Mouse (Mus musculus) stomach, embryonic 15.5 days (tissue): ENCODE measurements around the gene Slc37a1. TPM values are rescaled to one million over a fixed set of nuclear protein-coding genes. Genes with fewer than 3 reads are reported as not detected.

Experiments
- ATAC-seq: fragments of 200-750 bp; cut with Nextera tagmentation; 2 replicates; pipeline ENCODE4 v1.8.0; 2017; ENCODE audit warnings: low read depth, moderate number of reproducible peaks, moderate TSS enrichment; ENCODE audit not compliant: insufficient read depth, low FRiP score
- H3K27ac ChIP-seq: fragments of 300-500 bp; sonication (generic); 2 replicates; pipeline ENCODE4 v1.5.1; 2015; ENCODE audit warnings: mild to moderate bottlenecking, inconsistent platforms
- H3K27me3 ChIP-seq: fragments of 300-500 bp; sonication (generic); replicated peaks from 2 replicates; pipeline ENCODE4 v1.6.1; 2015; ENCODE audit warnings: inconsistent platforms
- H3K36me3 ChIP-seq: fragments of 300-500 bp; sonication (generic); 2 replicates; pipeline ENCODE4 v1.6.1; 2015; ENCODE audit warnings: inconsistent platforms
- H3K4me1 ChIP-seq: fragments of 300-500 bp; sonication (generic); 2 replicates; pipeline ENCODE4 v1.6.1; 2015; ENCODE audit warnings: inconsistent platforms
- H3K4me2 ChIP-seq: fragments of 300-500 bp; sonication (generic); 2 replicates; pipeline ENCODE4 v1.6.1; 2015; ENCODE audit warnings: mild to moderate bottlenecking, inconsistent platforms
- H3K4me3 ChIP-seq: fragments of 300-500 bp; sonication (generic); replicated peaks from 2 replicates; pipeline ENCODE4 v1.5.1; 2015; ENCODE audit warnings: inconsistent platforms
- H3K9ac ChIP-seq: fragments of 300-500 bp; sonication (generic); 2 replicates; pipeline ENCODE4 v1.6.1; 2015; ENCODE audit warnings: inconsistent platforms
- H3K9me3 ChIP-seq: fragments of 300-500 bp; sonication (generic); 2 replicates; pipeline ENCODE4 v1.6.1; 2016; ENCODE audit warnings: inconsistent platforms
- WGBS: fragments of 180-500 bp; shearing (Covaris S2); methylation state at CpG from one replicate; pipeline ENCODE4 v1.1.7; 2015; 5-methylcytosine and 5-hydroxymethylcytosine counted together
- polyA plus RNA-seq: library from polyadenylated mRNA; unstranded; fragments of >200 nt; fragmentation: Nextera tagmentation; extraction: Ambion mirVana; gene quantifications from 2 replicates; pipeline ENCODE4 v1.2.1, GENCODE M21; 2015

Slc37a1 gene
- polyA plus RNA-seq, 1 experiment from 2014 or later = 14.9 TPM

DNA sequence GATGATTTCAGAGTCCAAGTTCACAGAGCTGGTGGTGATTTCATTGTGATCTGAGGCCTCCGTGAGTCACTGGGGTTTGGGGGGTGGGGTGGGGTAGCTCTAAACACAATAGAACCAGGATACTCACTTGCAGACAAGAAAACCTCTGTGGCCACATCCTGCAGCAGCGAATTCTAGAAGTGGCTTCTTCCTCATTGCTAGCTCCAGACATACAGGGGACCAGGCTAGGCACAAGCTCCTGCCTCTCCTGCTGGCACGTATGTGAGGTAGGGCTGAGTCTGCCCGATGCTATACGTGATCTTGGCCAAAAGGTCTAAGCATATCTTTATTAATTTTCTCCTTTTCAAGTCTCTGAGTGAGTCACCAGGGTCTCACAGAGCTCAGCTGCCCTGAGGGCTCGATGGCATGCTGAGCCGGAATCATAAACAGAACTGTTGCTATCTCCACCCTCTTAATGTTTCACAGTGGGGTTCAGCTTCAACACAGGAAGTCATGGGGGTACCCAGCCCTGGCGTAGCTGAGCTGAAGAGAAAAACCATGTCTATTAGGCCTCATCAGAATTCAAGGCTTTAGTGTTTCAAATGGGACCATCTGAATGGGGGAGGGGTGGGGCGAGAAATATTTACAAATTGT, 39.7 kb downstream of the Slc37a1 start:
- ATAC-seq = no peak
- no peak overlapping the region for H3K9ac ChIP-seq
- H3K4me1 ChIP-seq = peaks cover 24% of the 10 kb centered on the region
- no peak overlapping the region for H3K4me3 ChIP-seq
- no peaks in the 10 kb centered on the region; the same call in 1 of the 2 replicates for H3K36me3 ChIP-seq
- WGBS = 59% methylated on average over 9 of the region's 9 CpGs
- H3K4me2 ChIP-seq = no peak overlapping the region
- H3K9me3 ChIP-seq = no peaks in the 10 kb centered on the region
- H3K27me3 ChIP-seq = no peaks in the 10 kb centered on the region
- peak overlapping the region; percentile 26; the same call in 1 of the 2 replicates for H3K27ac ChIP-seq

DNA sequence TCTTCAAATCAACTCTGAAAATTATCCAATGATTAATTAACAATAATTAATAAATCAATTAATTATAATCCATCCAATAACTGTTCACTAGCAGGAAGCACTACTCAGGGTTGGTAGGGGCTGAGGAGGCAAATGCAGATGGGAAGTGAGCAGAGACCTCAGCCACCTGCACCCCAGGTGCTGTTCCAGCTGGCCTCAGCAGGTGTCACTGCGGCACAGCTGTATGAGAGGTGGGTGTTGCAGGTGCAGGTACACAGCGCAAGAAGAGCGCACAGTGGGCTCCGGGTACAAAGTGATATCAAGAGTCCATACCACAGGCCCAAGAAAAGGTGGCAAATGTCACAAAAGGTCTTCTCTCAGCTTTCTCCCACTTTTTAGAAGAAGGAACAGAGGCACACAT, 41.9 kb downstream of the Slc37a1 start:
- H3K9me3 ChIP-seq = no peaks in the 10 kb centered on the region
- 71% methylated on average over 4 of the region's 4 CpGs for WGBS
- H3K27me3 ChIP-seq = no peaks in the 10 kb centered on the region
- H3K27ac ChIP-seq = no peak overlapping the region
- H3K4me2 ChIP-seq = no peak overlapping the region
- peaks cover 14% of the 10 kb centered on the region for H3K4me1 ChIP-seq
- H3K9ac ChIP-seq = no peak overlapping the region
- no peaks in the 10 kb centered on the region; the same call in 1 of the 2 replicates for H3K36me3 ChIP-seq
- no peak for ATAC-seq
- H3K4me3 ChIP-seq = no peak overlapping the region

DNA sequence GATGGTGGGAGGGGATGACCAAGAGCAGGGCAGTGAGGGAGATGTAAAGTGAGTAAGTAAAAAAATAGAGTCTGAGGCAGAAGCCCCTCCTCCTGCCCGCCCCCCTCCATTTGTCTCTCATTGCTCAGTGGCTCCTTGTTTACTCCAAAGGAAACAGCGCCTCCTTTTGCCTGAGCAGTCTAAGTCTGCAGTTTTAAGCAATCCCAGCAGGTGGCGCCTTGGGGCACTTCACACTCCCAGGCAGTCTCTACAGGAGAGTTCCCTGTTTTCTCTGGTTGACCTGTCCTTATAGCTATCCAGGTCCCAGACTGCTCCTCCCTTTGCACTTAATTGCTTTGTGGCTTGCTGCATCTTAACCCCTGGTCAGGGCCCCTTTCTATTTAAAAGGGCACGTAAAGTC, 44.0 kb downstream of the Slc37a1 start:
- no peaks in the 10 kb centered on the region; the same call in 1 of the 2 replicates for H3K36me3 ChIP-seq
- WGBS = 39% methylated on average over 4 of the region's 4 CpGs
- no peak for ATAC-seq

DNA sequence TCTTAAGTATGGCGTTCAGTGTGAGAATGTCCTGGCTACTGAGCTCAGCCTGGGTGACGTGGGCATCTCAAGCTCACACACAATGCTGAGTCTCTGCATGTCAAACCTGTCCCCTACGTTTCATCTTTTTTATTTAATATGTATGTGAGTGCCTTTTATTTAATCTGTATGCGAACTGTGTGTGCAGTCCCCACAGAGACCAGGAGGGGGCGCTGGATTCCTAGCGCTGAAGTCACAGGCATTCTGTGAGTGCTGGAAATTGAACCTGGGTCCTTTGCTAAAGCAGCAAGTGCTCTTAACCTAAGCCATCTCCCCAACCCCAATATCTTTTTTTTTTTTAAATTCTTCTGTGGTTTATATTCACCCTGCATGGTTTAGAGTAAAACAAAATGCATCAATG, 44.7 kb downstream of the Slc37a1 start:
- ATAC-seq = no peak
- Histone ChIP-seq H3K9ac (no peak overlapping the region), H3K36me3 (no peaks in the 10 kb centered on the region; the same call in 1 of the 2 replicates), H3K27me3 (no peaks in the 10 kb centered on the region), H3K4me1 (no peaks in the 10 kb centered on the region), H3K4me3 (no peak overlapping the region), H3K27ac (no peak overlapping the region), H3K9me3 (no peaks in the 10 kb centered on the region), H3K4me2 (no peak overlapping the region)
- WGBS = 82% methylated on average over 6 of the region's 6 CpGs

More for the DNA sequence above, 44.0 kb downstream of the Slc37a1 start:
- H3K9me3 ChIP-seq = no peaks in the 10 kb centered on the region
- H3K9ac ChIP-seq = no peak overlapping the region
- H3K4me2 ChIP-seq = no peak overlapping the region
- H3K4me3 ChIP-seq = no peak overlapping the region
- H3K27me3 ChIP-seq = no peaks in the 10 kb centered on the region
- 0 out of 2 replicates have a peak, but pooled peaks cover 2% of the 10 kb centered on the region for H3K4me1 ChIP-seq
- H3K27ac ChIP-seq = no peak overlapping the region

DNA sequence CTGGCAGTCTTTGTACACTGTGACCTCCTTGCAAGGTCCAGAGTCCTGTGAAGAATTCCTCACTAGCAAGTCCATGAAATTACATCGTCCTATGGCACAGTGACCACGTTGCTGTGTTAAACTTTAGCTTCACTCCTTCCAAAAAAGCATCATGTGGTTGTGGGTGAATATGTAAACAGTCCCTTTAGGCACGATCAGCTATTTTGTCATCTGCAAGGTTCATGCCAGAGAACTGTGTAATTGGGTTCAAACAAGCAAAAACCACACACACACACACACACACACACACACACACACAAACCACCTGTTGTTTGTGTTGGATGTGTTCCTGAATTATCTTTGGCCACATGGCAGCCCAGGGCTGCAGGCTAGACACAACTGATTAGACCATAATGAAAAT, 45.3 kb downstream of the Slc37a1 start:
- Histone ChIP-seq H3K4me1 (no peaks in the 10 kb centered on the region), H3K9ac (no peak overlapping the region), H3K27me3 (no peaks in the 10 kb centered on the region), H3K4me2 (no peak overlapping the region), H3K4me3 (no peak overlapping the region), H3K36me3 (no peaks in the 10 kb centered on the region; the same call in 1 of the 2 replicates), H3K9me3 (no peaks in the 10 kb centered on the region), H3K27ac (no peak overlapping the region)
- ATAC-seq = no peak
- 63% methylated on average over 3 of the region's 3 CpGs for WGBS

DNA sequence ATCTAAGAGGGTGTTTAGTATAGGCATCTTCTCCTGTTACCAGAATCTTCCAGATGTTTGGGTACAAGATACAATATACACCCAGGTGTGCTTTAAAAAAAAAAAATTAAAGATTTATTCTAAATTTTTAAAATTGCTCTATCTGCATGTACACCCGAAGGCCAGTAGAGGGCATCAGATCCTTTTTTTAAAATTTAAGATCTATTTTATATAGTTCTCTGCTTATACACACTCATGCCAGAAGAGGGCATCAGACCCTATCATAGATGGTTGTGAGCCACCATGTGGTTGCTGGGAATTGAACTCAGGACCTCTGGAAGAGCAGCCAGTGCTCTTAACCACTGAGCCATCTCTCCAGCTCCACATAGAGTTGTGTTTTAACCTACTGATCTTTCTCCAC, 45.7 kb downstream of the Slc37a1 start:
- no peak for ATAC-seq
- Histone ChIP-seq H3K27me3 (no peaks in the 10 kb centered on the region), H3K9me3 (no peaks in the 10 kb centered on the region), H3K4me2 (no peak overlapping the region), H3K36me3 (no peaks in the 10 kb centered on the region; the same call in 1 of the 2 replicates), H3K4me3 (no peak overlapping the region), H3K27ac (no peak overlapping the region), H3K9ac (no peak overlapping the region), H3K4me1 (no peaks in the 10 kb centered on the region)
- WGBS = 59% methylated on average over 1 of the region's 1 CpGs

DNA sequence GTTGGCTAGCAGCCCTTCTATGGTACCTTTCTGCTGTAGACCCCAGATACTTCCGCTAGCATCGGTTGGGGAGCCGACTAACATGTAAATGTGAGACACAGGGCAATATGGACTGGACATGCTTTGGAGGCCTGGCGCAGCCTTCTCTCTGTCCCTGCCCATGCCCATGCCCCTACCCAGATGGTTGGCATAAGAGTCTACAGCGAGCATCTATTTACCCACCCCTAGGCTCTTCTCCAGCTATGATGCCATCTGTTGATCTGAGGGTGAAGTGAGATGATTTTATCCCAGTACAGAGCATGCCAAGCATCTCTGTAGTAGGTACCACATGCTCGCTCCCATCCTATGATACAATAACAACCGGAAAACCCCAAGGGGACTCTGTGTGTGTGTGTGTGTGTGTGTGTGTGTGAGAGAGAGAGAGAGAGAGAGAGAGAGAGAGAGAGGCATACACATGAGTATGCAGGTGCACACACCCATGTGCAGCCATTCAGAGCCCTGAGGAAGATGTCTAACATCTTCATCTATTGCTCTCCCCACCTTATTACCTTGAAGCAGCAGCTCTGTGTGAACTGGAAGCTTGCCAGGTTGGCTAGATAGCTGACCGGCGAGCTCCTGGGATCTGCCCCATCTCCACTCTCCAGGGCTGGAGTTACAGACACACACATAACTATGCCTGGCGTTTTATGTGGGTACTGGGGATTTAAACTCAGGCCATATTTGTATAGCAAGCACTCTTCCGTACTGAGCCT, 48.1 kb downstream of the Slc37a1 start:
- no peaks in the 10 kb centered on the region; the same call in 1 of the 2 replicates for H3K36me3 ChIP-seq
- no peaks in the 10 kb centered on the region for H3K27me3 ChIP-seq
- WGBS = 84% methylated on average over 11 of the region's 11 CpGs
- ATAC-seq = no peak
- H3K27ac ChIP-seq = no peak overlapping the region
- no peak overlapping the region for H3K4me2 ChIP-seq
- no peak overlapping the region for H3K4me3 ChIP-seq
- H3K4me1 ChIP-seq = no peaks in the 10 kb centered on the region
- no peaks in the 10 kb centered on the region for H3K9me3 ChIP-seq
- no peak overlapping the region for H3K9ac ChIP-seq

DNA sequence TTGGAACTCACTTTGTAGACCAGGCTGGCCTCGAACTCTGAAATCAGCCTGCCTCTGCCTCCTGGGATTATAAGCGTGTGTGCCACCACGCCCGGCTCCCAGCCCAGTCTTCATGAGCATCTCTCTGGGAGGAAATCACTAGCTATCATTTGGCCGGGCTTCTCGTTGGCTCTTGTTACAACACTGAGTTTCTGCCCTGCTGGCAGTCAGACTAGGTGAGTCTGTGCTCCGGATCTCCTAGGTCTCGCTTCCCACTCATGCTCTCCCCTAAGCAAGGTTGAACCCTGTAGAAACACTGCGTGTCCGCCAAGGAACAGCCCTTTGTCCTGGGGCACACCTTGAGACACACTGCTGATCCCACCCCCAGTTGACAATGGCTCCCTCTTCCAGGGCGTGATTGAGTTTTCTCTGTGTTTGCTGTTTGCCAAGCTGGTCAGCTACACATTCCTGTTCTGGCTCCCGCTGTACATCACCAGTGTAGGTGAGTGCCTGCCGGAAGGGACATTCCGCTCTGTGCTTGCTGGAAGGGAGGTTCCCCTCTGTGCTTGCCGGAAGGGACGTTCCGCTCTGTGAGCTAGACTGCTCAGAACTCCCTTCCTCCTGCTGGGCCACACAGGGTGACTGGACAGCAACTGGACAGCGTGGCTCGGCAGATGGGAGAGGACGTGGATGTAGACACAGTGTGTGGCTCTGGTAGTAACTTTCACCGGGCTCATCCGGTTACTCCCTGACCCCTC, 48.9 kb downstream of the Slc37a1 start:
- no peak for ATAC-seq
- H3K4me2 ChIP-seq = no peak overlapping the region

DNA sequence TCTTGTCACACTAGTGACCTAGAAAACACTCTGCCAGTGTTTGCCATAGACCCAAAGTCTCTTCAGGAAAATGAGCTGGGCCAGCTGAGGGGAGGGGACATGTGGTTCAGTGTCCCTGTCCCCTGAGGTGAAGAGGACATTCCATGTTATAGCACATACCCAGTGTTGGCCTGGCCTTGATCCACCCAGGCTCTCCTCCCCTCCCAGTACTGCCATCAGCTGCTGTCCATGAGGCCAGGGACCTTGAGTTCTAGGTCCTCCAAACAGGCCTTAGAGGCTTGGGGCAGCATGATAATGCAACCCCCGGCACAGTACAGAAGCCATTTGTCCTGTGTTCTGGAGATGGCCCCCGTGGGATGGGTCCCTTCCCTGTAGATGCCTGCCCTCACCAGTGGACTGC, 53.2 kb downstream of the Slc37a1 start:
- H3K27ac ChIP-seq = no peak overlapping the region
- H3K36me3 ChIP-seq = no peaks in the 10 kb centered on the region
- no peak overlapping the region for H3K4me3 ChIP-seq
- 88% methylated on average over 2 of the region's 2 CpGs for WGBS
- H3K9me3 ChIP-seq = no peaks in the 10 kb centered on the region
- no peak overlapping the region for H3K4me2 ChIP-seq
- H3K27me3 ChIP-seq = no peaks in the 10 kb centered on the region
- H3K9ac ChIP-seq = no peak overlapping the region
- ATAC-seq = no peak
- H3K4me1 ChIP-seq = no peaks in the 10 kb centered on the region

More for the DNA sequence above, 48.9 kb downstream of the Slc37a1 start:
- Histone ChIP-seq H3K9me3 (no peaks in the 10 kb centered on the region), H3K27ac (no peak overlapping the region), H3K27me3 (no peaks in the 10 kb centered on the region), H3K36me3 (no peaks in the 10 kb centered on the region; the same call in 1 of the 2 replicates), H3K4me3 (no peak overlapping the region), H3K4me1 (no peaks in the 10 kb centered on the region), H3K9ac (no peak overlapping the region)
- 74% methylated on average over 22 of the region's 22 CpGs for WGBS

DNA sequence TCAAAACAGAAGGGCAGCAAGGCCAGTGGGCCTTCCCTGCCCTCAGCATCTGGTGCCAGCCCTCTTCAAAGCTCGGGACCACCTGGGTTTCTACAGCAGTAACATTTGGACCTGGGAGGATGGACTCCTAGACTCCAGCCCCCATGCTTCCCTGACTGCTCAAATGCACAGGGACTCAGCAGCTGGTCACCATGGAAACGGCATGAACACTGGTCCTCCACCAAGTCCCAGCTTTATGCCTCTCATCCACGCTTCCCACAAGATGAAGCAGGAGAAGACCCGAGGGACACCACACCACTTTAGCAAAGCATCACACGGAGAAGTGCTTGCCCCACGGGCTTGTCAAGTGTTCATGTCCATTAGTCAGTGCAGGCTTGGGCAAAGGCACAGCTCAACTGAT, 55.6 kb downstream of the Slc37a1 start:
- Histone ChIP-seq H3K4me2 (no peak overlapping the region), H3K9ac (no peak overlapping the region), H3K4me3 (no peak overlapping the region), H3K9me3 (no peaks in the 10 kb centered on the region), H3K4me1 (no peaks in the 10 kb centered on the region), H3K27ac (no peak overlapping the region), H3K36me3 (no peaks in the 10 kb centered on the region), H3K27me3 (no peaks in the 10 kb centered on the region)
- 70% methylated on average over 6 of the region's 6 CpGs for WGBS
- no peak for ATAC-seq

DNA sequence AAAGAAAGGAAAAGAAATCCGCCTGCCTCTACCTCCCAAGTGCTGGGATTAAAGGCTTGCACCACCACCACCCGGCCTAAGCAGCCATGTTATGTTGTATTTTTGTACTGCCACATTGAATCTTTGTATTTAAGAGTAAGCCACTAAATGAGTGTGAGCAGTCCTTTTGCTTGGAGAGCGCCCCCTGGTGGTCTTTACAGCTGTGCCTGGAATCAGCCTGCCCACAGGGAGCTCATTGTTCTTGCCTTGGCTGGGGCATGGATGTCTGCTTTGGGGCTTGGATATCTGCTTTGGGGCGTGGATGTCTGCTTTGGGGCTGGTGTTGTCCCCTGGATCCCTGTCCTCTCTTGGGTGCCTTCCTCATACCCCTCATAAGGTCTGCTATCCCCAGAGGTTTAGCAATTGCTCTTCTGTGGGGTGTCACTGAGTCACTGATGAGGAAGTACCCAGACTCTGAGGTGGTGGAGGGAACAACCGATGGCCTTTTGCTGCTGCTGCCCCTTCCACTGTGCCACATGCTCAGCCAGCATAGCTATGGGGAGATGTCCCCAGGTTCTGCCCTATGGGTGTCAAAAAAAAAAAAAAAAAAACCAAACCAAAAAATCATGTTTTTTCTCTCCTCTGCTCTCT, 57.7 kb downstream of the Slc37a1 start:
- Histone ChIP-seq H3K36me3 (no peaks in the 10 kb centered on the region), H3K4me1 (0 out of 2 replicates have a peak, but pooled peaks cover 3% of the 10 kb centered on the region), H3K9ac (no peak overlapping the region), H3K9me3 (no peaks in the 10 kb centered on the region), H3K4me2 (no peak overlapping the region), H3K4me3 (no peak overlapping the region), H3K27me3 (no peaks in the 10 kb centered on the region), H3K27ac (no peak overlapping the region)
- ATAC-seq = no peak
- WGBS = 34% methylated on average over 5 of the region's 5 CpGs
